In the genomic region with DNA sequence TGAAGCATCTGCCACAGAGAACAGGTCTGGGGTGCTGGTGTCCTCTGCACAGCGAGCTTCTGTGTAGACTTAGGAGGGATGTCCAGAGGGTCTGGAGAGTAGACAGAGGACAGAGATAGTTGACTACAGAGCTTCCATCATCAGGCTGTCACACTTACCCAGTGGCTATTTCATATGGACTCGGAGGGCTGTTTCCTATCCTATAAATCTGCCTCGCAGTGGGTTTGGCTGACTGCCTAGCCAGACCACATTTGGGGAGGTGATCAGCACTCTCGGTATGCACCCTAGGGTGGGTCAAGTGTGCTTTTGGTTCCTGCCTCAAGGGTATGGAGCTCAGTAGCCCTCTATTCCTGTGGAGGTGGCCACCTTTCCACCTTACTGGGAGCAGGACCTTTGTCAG, we compare ENCODE assay signal across 12 mouse cellular contexts.
"Had no signal": no experiment of that assay in that cellular context is flagged by ENCODE, and none has a peak within 500 bp of the region (broad histone marks: within the 10 kb centered on the region; RNA-seq: fewer than 3 reads in every experiment).

No protein-coding gene starts in this region.

- DNase-seq: gastrocnemius, postnatal 14 days; gastrocnemius, postnatal 36 days; heart, adult 18-20 months; heart, postnatal 10 days; heart, postnatal 36 days; kidney, adult 18-20 months; kidney, adult 8-10 months; kidney, postnatal 10 days; kidney, postnatal 25 days; kidney, postnatal 4 days; liver; liver, embryonic 13.5 days had no signal
